Mouse (Mus musculus) heart, postnatal 10 days (tissue): Measurements from ENCODE around the gene Dach2. TPM values are rescaled to one million over a fixed set of nuclear protein-coding genes. Genes with fewer than 3 reads are reported as not detected.
"Not testable (repeated sequence)": the region's sequence is repeated elsewhere in the genome, so short reads cannot be mapped to it uniquely, and the experiment has no call there.

Experiments used
- DNase-seq, 2 experiments: peaks; one replicate each; pipeline ENCODE4 v3.0.0; 2021
- intact Hi-C: fragments of 180-260 bp; cut with DNase I; formaldehyde crosslinking; loops from one replicate; pipeline ENCODE4 v1.15.1; 2025
- total RNA-seq, 2 experiments: library from RNA; stranded (reverse); gene quantifications; 2 replicates each; pipeline ENCODE4 v1.2.3; 2021

Dach2 gene
- total RNA-seq: under 1 TPM; 0.10 to 0.22 TPM

DNA sequence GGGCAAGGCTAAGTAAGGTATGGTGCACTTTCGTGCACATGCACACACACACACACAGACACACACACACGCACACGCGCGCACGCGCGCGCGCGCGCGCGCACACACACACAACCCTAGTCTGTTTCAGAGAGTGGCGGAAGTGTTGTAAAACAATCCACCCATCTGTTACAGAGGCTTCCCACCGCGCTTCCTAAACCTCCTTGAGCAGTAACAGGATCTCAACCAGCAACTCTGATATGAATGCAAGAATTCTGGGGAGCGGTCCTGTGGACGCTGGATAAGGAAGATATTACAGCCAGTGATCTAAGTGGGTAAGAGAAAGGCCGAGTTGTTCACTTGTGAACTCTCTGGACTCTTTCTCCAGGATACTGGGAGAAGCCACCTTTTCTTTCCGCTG lies at the start of gene Dach2:
Dach2 (plus strand) TSS at position 107 of the 400 bp plus-strand sequence.
- intact Hi-C loops: no loop called here
- DNase-seq: peak in 1 of 2 experiments; percentile 1

DNA sequence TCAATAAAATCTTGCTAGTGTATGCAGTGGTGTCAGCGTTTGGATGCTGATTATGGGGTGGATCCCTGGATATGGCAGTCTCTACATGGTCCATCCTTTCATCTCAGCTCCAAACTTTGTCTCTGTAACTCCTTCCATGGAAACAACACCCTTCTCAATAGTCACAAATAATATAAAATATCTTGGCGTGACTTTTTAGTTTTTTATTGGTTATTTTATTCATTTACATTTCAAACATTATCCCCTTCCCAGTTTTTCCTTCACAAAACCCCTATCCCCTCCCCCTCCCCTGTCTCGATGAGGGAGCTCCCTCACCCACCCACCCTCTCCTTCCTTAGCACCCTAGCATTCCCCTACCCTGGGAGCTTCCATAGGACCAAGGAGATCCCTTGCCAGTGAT lies 44.9 kb upstream of the Dach2 start:
- intact Hi-C loops, DNase-seq: not testable (repeated sequence)

DNA sequence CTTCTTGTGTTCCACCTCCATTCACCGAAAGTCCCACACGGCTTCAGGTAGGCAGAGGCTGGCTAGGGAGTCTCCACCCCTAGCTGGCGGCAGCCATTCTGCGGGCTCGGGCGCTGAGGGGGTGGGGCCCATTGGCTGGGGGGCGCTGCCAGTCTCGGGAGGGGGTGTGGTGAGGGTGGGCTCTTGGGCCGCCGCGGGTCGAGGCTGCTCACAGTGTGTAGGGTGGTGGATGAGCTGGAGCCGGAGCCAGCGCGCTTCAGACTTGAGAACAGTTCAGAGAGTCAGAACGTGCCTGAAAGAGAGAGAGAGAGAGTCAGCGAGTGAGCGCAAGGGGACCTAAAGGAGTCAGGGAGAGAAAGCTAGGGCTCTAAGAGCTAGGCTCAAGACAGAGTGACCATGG lies 721 bp downstream of the Dach2 start:
- DNase-seq: peak; percentile 40 to 47
- intact Hi-C loops: no loop called here

GRCm38 (mm10) chrX:113298468-113298867 lies 1.2 kb downstream of the Dach2 start:
- peak in 1 of 2 experiments; percentile 0 for DNase-seq
- intact Hi-C loops: no loop called here

GRCm38 (mm10) chrX:113304323-113304722 lies 7.0 kb downstream of the Dach2 start:
- no peak for DNase-seq
- intact Hi-C loops: no loop called here

- no peak for DNase-seq
- intact Hi-C loops: no loop called here
Observed at GRCm38 (mm10) chrX:113338143-113338542, 40.8 kb downstream of the Dach2 start.

DNA sequence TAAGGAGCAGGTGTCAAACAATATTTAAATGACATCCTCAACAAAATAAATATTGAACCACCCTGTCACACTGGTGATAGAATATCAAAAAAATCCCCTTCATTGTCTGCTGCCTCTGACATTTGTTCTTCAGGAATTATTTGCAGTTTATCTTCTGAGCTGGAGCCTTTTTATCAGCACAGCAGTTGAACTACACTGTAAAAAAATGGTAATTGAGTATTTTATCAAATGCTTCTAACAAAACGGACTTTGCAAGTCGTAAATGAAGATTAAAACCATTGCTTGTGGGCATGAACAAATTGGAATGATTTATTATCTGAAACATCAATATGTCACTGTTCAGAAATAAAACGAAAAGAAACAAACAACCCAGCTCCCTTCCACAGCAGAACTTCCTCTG lies 97.1 kb downstream of the Dach2 start:
- intact Hi-C loops: no loop called here
- no peak for DNase-seq

DNA sequence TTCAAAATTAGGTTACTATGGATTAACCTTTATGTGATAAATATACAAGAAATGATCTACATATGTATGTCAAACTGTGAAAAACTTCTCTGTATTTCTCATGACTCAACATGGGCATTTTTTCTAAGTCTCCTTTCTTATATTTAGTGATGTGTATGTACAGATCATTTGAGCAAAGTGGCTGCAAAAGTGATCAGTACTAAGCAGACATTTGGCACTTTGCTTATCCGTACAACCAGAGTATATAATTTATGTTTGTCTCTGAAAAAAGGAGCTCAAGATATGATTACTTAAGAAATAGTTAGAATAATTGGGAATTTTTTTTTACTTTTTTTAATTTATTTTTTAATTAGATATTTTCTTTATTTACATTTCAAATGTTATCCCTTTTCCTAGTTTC lies 111.4 kb downstream of the Dach2 start:
- DNase-seq: no peak
- intact Hi-C loops: no loop called here

DNA sequence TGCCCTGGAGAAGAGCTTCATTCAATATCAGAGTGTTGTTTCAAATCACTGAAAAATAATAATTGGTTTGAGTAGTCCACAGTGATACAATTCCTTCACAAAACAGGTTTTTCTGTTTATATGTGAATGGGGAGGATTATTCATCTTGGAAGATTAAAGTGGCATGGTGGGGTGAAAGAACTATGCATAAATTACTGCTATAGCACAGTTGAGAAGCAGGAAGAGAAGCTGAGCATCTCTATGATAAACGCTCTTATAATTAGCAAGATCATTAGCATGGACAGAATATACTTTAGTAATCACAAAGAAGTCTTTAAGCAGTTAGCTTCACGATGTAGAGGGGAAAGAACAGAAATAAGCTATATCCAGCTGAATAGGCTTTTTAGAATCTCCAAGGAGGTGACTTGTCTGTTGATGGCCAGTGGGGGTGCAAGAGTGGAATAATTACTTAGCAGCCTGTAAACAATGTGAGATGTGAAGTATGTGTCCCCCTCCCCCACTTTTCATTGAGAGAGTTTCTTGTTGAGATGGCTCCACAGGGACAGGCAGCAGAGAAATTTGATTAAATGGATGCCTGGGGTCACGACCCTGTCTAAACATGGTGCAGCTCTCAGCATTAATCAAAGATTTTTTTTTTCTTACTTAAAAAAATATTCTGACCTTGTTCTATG lies 124.3 kb downstream of the Dach2 start:
- DNase-seq: no peak
- intact Hi-C loops: no loop called here

- no peak for DNase-seq
Observed at GRCm38 (mm10) chrX:113482131-113482530, 184.8 kb downstream of the Dach2 start.

DNA sequence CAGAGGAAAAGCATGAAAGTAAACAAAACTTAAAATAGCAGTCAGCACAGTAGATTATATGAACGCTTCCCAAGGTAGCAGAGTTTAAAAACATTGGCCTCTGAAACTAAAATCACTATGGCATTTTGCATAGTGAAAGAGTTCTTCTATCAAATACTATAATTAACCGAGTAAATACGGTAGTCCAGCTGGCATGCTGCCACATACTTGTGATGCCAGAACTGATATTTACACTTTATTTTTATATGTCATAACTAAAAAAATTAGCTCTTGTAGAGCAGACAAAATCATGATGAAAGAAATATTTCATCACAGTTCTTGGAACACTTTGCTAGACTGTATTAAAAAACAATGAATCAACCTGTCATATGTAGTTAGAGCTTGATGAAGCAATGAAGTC lies 247.8 kb downstream of the Dach2 start:
- intact Hi-C loops: no loop called here
- DNase-seq: no peak

More at GRCm38 (mm10) chrX:113482131-113482530, 184.8 kb downstream of the Dach2 start:
- intact Hi-C loops: no loop called here

DNA sequence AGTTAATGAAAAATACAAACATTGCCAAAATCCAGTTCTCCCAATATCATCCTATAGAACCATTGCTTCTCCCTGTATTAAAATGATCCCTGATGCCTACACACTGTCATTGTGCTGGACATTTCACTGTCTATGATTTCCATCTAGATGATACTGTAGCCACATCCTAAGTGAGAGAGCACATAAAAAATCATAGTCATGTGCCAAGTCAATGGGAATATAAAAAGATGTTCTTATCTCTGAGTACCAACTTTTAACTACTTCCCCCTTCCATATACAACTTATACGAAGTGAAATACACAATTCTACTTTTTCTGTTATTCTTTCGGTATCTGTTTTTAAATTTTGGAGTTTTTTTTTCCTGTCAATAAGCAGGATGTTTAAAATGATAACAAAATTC lies 266.6 kb downstream of the Dach2 start:
- DNase-seq: no peak
- intact Hi-C loops: no loop called here

GRCm38 (mm10) chrX:113666069-113666468 lies 368.8 kb downstream of the Dach2 start:
- no peak for DNase-seq
- intact Hi-C loops: no loop called here

DNA sequence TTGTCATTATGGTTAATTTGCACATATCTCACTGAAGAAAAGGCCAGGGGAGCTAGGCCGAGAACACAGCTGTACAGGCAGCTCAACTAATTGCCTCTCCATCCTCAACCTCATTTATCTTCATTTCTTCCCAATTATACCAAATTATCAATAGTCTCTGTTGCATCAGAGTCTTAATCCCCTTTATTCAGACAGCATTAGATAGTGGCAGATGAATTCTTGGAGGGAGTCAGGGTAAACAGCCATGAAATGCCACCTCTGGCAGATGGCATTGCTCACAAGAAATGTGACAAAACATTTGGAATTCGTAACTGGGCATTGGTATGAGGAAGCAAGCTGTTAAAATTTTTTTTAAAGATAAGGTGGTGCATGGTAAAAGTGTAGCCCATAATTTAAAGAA lies 389.9 kb downstream of the Dach2 start:
- intact Hi-C loops: no loop called here
- no peak for DNase-seq

DNA sequence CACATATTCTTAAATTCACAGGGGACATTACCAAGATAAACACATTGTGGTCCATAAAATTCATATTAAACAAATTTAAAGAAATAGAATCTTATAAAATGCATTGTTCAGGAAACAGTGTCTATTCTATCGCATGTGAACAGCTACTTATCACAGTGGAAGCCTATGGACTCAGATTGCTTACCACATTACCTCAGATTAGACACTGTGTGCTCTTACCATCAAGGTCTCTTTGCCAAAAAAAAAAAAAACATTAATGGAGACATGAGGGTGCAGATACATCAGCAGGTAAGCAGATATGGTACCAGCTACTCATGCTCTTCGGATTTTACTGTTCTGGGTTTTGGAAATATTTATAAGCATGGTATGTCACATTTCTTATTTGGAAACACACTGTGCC lies 415.1 kb downstream of the Dach2 start:
- intact Hi-C loops: no loop called here
- no peak for DNase-seq

GRCm38 (mm10) chrX:113724124-113724523 lies 426.8 kb downstream of the Dach2 start:
- intact Hi-C loops: no loop called here
- no peak for DNase-seq

- no peak for DNase-seq
- intact Hi-C loops: no loop called here
Observed at GRCm38 (mm10) chrX:113747122-113747521, 449.8 kb downstream of the Dach2 start.

DNA sequence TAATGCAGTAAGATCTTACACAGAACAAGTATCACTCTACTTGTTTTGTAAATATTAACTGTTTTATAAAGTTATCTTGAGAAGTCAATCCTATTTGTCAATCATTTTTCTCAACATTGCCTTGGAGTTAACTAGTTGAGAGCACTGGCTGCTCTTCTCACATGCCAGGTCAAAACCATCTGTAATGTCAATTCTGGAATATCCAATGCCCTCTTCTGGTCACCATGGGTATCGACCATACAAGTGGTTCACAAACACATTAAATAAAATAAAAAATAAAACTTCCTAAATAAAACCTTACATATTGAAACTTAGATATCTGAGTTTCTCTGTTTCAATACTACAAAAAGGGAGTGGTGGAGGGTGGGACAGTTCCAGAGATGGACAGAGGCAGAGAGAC lies 495.0 kb downstream of the Dach2 start:
- intact Hi-C loops: loop anchor here (5.0 kb wide), 1 partner anchor 815 kb away; no protein-coding TSS in a partner anchor
- DNase-seq: no peak

- DNase-seq: no peak
- intact Hi-C loops: no loop called here
Observed at GRCm38 (mm10) chrX:113810369-113810768, 513.1 kb downstream of the Dach2 start.

- intact Hi-C loops: no loop called here
- no peak for DNase-seq
Observed at GRCm38 (mm10) chrX:113826810-113827209, 529.5 kb downstream of the Dach2 start.

DNA sequence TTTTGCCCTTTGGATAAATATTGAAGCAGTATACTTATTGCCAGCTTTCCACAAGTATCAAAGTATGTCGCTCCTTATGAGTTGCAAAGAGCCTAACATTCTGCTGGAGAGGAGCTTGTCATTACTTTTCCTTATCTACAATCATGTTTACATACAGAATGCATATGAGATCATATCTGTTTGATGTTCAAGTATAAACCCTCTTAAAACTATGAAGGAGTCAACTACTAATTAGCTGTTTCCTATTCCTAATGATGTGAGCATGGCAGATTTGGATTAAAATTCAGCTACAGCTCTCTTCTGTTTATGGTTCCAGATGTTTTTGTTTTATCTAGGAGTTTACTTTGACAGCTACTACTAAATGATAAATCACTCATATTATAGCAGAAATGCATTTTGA lies 535.8 kb downstream of the Dach2 start:
- intact Hi-C loops: no loop called here
- no peak for DNase-seq

- intact Hi-C loops: no loop called here
- peak; percentile 0 to 12 for DNase-seq
Observed at GRCm38 (mm10) chrX:113867835-113868495, 570.7 kb downstream of the Dach2 start.
